Mouse (Mus musculus) left cerebral cortex, adult 8-10 months (tissue): ENCODE data around the gene Olfr330. TPM values are rescaled to one million over a fixed set of nuclear protein-coding genes. Genes with fewer than 3 reads are reported as not detected.
A peak's percentile ranks its signal among the peaks of the same experiment; 100 is the strongest.
"Not testable (repeated sequence)": the region's sequence is repeated elsewhere in the genome, so short reads cannot be mapped to it uniquely, and the experiment has no call there.

ENCODE experiments used
- DNase-seq, 2 experiments: peaks; one replicate each; pipeline ENCODE4 v3.0.0; 2022; ENCODE audit warnings: low spot score in 2 of 2
- total RNA-seq, 4 experiments: library from RNA; stranded (reverse); gene quantifications; 2 replicates each; pipeline ENCODE4 v1.2.4; 2022

Olfr330 gene
- not detected for total RNA-seq

DNA sequence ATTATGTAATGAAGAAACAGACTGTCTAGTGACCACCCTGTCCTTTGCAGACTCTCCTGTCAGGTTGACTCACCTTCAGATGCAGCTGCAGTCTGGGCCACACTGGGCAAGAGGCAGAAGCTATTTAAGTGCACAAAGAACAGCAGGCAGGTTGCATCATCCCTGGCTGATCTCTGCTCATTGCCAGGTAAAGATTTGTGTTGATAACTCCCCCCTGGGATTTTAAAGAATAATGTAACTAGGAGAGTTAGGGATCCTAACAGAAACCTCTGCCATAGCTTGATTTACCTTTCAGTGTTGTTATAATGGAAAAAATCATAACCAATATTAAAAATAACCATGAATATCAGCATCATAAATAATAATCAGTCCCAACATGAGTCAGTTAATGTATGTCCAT is at the start of gene Olfr330:
Olfr330 (minus strand) TSS at position 101 of the 400 bp plus-strand sequence.
- not testable (repeated sequence) for DNase-seq

DNA sequence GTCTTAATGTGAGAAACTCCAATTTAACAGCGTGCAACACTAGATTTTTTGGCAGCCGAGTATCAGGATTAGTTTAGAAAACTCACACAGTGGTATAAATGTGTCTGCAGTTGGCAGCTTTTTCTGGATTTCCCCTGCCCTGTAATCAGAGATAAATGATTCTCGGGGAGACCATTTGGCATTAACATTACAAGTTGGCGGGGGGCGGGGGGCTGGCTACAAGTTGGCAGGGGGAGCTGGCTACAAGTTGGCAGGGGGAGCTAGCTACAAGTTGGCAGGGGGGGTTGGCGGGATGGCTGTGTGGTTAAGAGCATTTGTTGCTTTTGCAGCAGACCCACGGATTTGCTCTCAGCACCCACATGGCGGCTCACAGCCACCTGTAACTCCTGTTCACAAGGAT is 44.0 kb upstream of the Olfr330 start:
- no peak for DNase-seq

DNA sequence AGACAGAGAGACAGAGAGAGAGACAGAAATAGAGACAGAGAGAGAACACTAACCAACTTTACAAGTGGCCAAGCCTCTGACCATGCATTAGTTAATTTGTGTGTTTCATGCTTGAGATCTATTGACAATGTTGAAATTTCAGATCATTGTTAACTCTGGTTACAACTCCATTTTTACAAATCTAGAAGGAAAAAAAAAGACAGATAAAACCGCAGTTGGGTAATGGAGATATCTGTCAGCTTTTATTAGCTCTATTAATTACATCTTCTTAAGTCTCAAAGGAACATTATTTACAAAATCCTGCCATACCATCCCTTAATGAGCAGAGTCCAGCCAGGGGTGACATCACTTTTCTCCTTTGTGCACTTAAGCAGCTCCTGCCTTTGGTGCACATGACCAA is 42.8 kb upstream of the Olfr330 start, which contains the start of gene Olfr325:
Olfr325 (plus strand) TSS at position 301 of the 400 bp plus-strand sequence.
- DNase-seq = no peak

DNA sequence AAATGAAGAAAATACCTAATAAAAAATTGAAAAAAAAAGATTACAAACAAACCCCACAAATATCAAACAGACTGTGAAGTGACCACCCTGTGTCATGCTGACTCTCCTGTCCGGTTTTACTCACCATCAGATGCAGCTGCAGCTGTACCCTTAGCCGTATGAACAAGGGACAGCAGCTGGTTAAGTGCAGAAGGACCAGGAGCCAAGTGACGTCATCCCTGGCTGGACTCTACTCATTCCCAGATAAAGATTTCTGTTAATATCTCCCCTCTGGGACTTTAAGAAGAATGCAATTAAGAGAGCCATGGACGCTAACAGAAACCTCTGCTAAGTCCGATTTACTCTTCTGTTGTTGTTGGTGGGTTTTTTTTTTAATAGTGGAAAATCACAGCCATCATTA is 35.8 kb upstream of the Olfr330 start, which contains the start of gene Olfr224:
Olfr224 (minus strand) TSS at position 149 of the 400 bp plus-strand sequence.
- DNase-seq = no peak

DNA sequence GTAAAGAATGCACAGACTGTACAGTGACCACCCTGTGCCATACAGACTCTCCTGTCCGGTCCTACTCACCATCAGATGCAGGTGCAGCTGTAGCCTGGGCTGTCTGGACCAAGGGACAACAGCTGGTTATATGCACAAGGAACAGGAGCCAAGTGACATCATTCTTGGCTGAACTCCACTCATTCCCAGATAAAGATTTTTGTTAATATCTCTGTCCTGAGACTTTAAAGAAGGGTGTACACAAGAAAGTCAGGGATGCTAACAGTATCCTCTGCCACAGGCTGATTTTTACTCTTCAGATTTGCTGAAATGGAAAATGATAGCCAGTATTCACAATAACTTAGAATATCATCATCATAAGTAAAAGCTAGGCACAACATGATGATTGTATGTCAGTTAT is 20.9 kb upstream of the Olfr330 start, which contains the start of gene Olfr328:
Olfr328 (minus strand) TSS at position 101 of the 400 bp plus-strand sequence.
- no peak for DNase-seq

DNA sequence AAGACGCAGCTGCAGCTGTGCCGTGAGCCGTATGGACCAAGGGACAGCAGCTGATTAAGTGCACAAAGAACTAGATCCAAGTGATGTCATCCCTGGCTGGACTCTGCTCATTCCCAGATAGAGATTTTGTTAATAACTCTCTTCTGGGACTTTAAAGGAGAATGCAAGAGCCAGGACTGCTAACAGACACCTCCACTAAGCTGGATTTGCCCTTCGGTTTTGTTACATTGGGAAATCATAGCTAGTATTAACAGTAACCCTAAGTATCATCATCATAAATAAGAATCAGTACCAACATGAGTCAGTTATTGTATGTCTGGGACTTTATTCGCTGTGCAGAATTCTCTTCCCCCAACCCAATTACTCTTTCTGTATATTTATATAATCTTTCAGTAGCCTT is 11.7 kb upstream of the Olfr330 start, which contains the start of gene Olfr329-ps:
Olfr329-ps (minus strand) TSS at position 101 of the 400 bp plus-strand sequence.
- DNase-seq = no peak

DNA sequence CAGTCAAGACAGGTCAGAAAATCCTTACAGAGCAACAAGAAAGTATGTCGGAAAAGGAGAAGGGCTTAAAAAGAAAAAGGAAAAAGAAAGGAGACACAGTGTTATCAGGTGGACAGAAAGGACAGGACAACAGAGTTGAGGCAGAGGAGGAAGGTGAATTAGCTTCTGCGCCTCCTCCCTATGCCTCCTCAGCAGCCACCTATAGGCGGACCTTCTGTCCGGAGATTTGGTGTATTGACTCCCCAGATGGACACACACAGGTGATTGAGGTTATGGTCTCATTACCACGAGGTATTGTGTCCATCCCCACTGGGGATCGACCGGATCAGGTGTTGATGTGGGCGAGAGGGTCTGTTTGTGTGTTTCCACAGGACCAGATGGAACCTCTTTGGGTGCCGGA is 14.9 kb downstream of the Olfr330 start:
- DNase-seq = peak in 1 of 2 experiments; percentile 11

DNA sequence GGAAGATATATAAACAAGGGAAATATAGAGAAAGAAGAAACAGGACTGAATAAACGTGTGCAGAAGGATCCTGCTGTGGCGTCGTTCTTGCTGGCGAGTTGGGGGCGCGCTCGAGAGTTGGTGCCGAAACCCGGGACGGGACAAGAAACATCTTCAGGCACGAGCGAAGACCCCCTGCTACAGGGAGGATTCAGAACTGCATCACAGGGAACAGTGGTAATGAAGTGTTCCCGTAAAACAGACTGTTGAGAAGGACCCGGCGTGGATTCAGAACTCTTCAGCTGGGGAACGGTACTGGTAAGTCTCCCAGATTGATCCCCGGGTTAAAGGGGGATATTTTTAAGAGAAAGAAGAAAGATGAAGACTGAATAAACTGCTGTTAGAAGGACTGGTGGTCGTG is 15.7 kb downstream of the Olfr330 start:
- peak; percentile 56 to 68 for DNase-seq

DNA sequence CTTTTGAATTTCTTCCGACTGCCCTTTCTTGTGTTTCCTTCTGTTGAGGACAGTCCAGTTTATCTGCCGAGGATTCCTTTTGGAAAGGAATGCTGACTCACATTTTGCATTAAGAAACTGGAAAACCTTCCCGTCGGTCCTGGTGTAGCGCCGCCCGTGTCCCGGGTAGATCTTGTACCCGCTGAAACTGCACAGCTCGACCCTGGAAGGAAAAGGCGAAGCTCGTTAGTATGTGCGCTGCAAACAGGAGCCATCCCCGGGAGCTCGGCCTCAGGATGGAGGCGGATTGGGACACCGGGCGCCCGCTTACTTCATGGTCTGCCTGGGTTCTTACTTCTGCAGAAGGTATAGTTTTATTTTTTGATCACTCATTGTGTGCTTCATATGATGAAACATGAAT is 25.6 kb downstream of the Olfr330 start:
- DNase-seq = not testable (repeated sequence)

DNA sequence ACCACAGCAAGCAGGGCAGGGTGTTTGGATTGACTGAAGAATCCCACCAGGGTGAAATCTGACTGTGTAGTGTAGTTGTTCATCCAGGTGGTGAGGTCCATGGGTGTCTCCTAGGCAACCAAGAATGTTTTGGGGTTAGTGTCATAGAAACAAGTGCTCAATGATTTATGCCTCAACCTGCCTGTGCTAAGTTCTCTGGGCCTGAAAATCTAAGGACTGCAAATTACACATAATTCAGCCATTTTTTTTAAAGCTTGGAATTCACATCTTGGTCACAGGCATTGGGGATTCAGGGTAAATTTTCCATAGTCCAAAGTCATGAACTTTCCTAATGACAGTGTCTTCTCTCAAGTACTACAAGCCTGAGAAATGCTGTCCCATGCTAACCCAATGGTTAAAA is 32.2 kb downstream of the Olfr330 start, which contains the start of gene Olfr331:
Olfr331 (minus strand) TSS at position 101 of the 400 bp plus-strand sequence.
- DNase-seq = not testable (repeated sequence)

DNA sequence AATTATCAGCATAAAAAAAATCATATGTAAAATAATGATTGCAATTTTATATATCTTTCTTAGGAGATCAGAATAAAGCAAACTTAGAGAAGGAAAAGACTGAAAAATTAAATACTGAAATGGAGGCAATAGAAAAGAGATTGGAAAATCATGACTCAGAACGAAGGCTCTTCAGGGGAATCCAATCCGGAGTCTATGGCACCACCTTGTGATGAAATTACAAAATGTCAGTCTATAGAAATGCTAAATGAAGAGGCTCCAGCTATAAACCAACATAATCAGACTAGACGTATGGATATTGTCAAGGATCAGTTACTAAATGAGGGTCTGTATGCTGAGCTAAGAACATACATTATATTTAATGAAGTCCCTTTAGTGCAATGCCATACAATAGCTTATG is 35.3 kb downstream of the Olfr330 start:
- DNase-seq = no peak

DNA sequence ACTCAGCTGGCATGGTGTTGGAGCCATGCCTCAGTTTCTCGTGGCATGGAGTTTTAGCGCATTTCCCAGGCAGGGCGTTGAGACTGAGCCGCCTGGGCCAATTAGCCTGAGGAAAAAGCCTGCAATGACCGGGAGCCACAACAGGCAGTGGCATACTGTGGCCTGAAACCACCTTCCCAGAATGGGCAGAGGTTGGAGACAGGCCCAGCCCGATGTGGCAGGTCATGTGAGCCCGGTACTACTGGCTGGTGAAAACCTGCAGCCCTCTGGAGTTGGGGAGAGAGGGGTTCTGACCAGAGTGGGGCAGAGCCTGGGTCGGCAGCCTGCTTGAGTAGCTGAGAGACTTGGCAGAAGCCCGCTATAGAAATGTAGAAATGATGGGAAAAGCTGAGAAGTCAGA is 35.9 kb downstream of the Olfr330 start:
- no peak for DNase-seq

DNA sequence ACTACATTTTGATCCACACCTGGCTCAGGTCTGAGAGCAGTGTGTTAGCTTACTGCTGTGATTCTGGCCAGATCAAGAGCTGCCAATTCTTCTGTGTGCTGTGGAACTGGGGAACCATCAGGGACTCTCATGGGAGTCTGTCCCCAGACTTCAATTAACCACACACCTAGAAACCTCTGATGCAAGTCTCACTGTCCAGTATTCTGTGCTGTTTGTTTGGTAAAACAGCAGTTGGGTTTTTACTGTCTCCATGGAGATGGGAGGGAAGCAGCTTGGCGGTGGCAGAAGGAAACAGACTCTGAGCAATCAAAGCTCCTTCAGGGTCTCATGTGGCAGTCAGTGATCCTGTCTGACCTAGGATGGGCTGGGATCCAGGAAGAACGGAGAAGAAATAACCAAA is 42.2 kb downstream of the Olfr330 start, which contains the start of gene Olfr332:
Olfr332 (minus strand) TSS at position 101 of the 400 bp plus-strand sequence.
- no peak for DNase-seq

Other genes with a start within 250 kb of the Olfr330 start
- 10 to 100 TPM; 25.0 to 28.7 (median 26.5) TPM for gene Zfp692, start 227.8 kb downstream of the Olfr330 start, total RNA-seq
- gene Zfp672, start 204.5 kb downstream of the Olfr330 start, total RNA-seq = 10 to 100 TPM; 41.1 to 48.4 (median 45.4) TPM
- gene Sh3bp5l, start 204.1 kb downstream of the Olfr330 start, total RNA-seq = 10 to 100 TPM; 41.8 to 49.8 (median 44.4) TPM
- not detected for gene Lypd8, start 155.8 kb downstream of the Olfr330 start, total RNA-seq
- gene 1810065E05Rik, start 113.7 kb downstream of the Olfr330 start, total RNA-seq = not detected
- not detected for gene Gm12253, start 102.3 kb downstream of the Olfr330 start, total RNA-seq
- gene Lypd9, start 81.9 kb downstream of the Olfr330 start, total RNA-seq = not detected
- gene Olfr30, start 72.6 kb downstream of the Olfr330 start, total RNA-seq = not detected
- not detected for gene Olfr332, start 42.3 kb downstream of the Olfr330 start, total RNA-seq
- not detected for gene Olfr331, start 32.3 kb downstream of the Olfr330 start, total RNA-seq
- gene Olfr329-ps, start 11.6 kb upstream of the Olfr330 start, total RNA-seq = not detected
- under 1 TPM in 3 of 4 experiments, not detected in 1; 0.14 to 0.25 (median 0.17) TPM for gene Olfr328, start 20.8 kb upstream of the Olfr330 start, total RNA-seq
- gene Olfr224, start 35.7 kb upstream of the Olfr330 start, total RNA-seq = not detected
- gene Olfr325, start 42.9 kb upstream of the Olfr330 start, total RNA-seq = not detected
- gene Olfr324, start 60.3 kb upstream of the Olfr330 start, total RNA-seq = not detected
- gene 2210407C18Rik, start 81.2 kb upstream of the Olfr330 start, total RNA-seq = not detected
- not detected for gene Olfr323, start 95.7 kb upstream of the Olfr330 start, total RNA-seq
- gene Trim58, start 105.6 kb upstream of the Olfr330 start, total RNA-seq = not detected
- not detected for gene Olfr322, start 123.9 kb upstream of the Olfr330 start, total RNA-seq
- not detected for gene Olfr320, start 146.3 kb upstream of the Olfr330 start, total RNA-seq
- not detected for gene Olfr319, start 164.3 kb upstream of the Olfr330 start, total RNA-seq
- under 1 TPM in 3 of 4 experiments, not detected in 1; 0.09 to 0.13 (median 0.11) TPM for gene Olfr318, start 189.2 kb upstream of the Olfr330 start, total RNA-seq
- under 1 TPM in 2 of 4 experiments, not detected in 2; 0.35 to 0.44 TPM for gene Olfr317, start 204.4 kb upstream of the Olfr330 start, total RNA-seq
- 1 to 10 TPM; 1.3 to 2.0 (median 1.7) TPM for gene Olfr316, start 217.9 kb upstream of the Olfr330 start, total RNA-seq
- gene Olfr315, start 238.4 kb upstream of the Olfr330 start, total RNA-seq = not detected
- not detected for gene Olfr314, start 248.1 kb upstream of the Olfr330 start, total RNA-seq